Comparison of ENCODE assay signal across 13 mouse cellular contexts in genomic region chr16:29881497-29881896, GRCm38 (mm10).
A peak's percentile ranks its signal among the peaks of the same experiment; 100 is the strongest.
DNase-seq lines count a peak whose midpoint lies in the region; ATAC-seq and TF ChIP-seq lines count a peak whose summit lies in the region.
"Had no signal": no experiment of that assay in that cellular context is flagged by ENCODE, and none has a peak within 500 bp of the region (broad histone marks: within the 10 kb centered on the region; RNA-seq: fewer than 3 reads in every experiment).

No protein-coding gene starts in this region.

- no peak overlapping the region for H3K9ac ChIP-seq in forebrain, embryonic 14.5 days (ENCODE audit: low read length)
- no peak overlapping the region for H3K9ac ChIP-seq in forebrain, embryonic 16.5 days (replicated peaks; ENCODE audit: low read depth, low read length)
- H3K9ac ChIP-seq: hindbrain, embryonic 13.5 days; neural tube, embryonic 13.5 days had no signal

- no peak for TF ChIP-seq POLR2A in brain, embryonic 14.5 days (IDR thresholded peaks at IDR 0.05; ENCODE audit: borderline replicate concordance, extremely low read depth, insufficient read depth, insufficient read length, poor library complexity, severe bottlenecking)

- WGBS in forebrain, embryonic 14.5 days = 21% methylated on average over 12 of the region's 12 CpGs
- WGBS in forebrain, embryonic 16.5 days = 24% methylated on average over 12 of the region's 12 CpGs

- intact Hi-C loops in left cerebral cortex, postnatal 4 days (cut with DNase I) = no loop called here

- H3K36me3 ChIP-seq in forebrain, embryonic 14.5 days (ENCODE audit: control insufficient read depth, insufficient read depth, low read length) = no peaks in the 10 kb centered on the region
- no peaks in the 10 kb centered on the region for H3K36me3 ChIP-seq in forebrain, embryonic 16.5 days (ENCODE audit: control insufficient read depth, insufficient read depth)
- H3K36me3 ChIP-seq: hindbrain, embryonic 13.5 days; neural tube, embryonic 13.5 days had no signal

- DNase-seq in forebrain, embryonic 14.5 days (ENCODE audit: low spot score) = peak; percentile 49
- peak; percentile 51 for DNase-seq in left cerebral cortex, postnatal 4 days
- DNase-seq in left cerebral cortex, adult 18-20 months (ENCODE audit: low spot score in 2 of 2) = no peak
- peak; percentile 66 for DNase-seq in brain, embryonic 14.5 days (ENCODE audit: low read depth)
- peak; percentile 33 for DNase-seq in lung, postnatal 36 days
- DNase-seq in liver = no peak
- no peak for DNase-seq in layer of hippocampus, postnatal 10 days (ENCODE audit: low spot score in 2 of 2)
- DNase-seq: right cerebral cortex, postnatal 14 days had no signal

- TF ChIP-seq CTCF in brain, embryonic 14.5 days (IDR thresholded peaks at IDR 0.05; ENCODE audit: borderline replicate concordance, extremely low read depth, insufficient read depth, insufficient read length) = no peak

- peaks cover 37% of the 10 kb centered on the region for H3K4me1 ChIP-seq in forebrain, embryonic 14.5 days (ENCODE audit: control insufficient read depth, insufficient read depth, low read length)
- peaks cover 25% of the 10 kb centered on the region for H3K4me1 ChIP-seq in forebrain, embryonic 16.5 days (replicated peaks; ENCODE audit: control insufficient read depth, insufficient read depth, low read length)

- H3K27ac ChIP-seq in forebrain, embryonic 14.5 days (ENCODE audit: low read depth, low read length) = 0 out of 2 replicates have a peak overlapping the region, but pooled peaks have one; percentile 27
- no peak overlapping the region for H3K27ac ChIP-seq in forebrain, embryonic 16.5 days (ENCODE audit: low read length)
- H3K27ac ChIP-seq: hindbrain, embryonic 13.5 days; neural tube, embryonic 13.5 days had no signal

- no peaks in the 10 kb centered on the region for H3K27me3 ChIP-seq in forebrain, embryonic 14.5 days (replicated peaks; ENCODE audit: control insufficient read depth, insufficient read depth, low read length)
- H3K27me3 ChIP-seq in forebrain, embryonic 16.5 days (replicated peaks; ENCODE audit: control insufficient read depth, insufficient read depth, low read length) = no peaks in the 10 kb centered on the region

- H3K4me3 ChIP-seq in forebrain, embryonic 14.5 days (ENCODE audit: low read depth, low read length) = no peak overlapping the region
- H3K4me3 ChIP-seq in forebrain, embryonic 16.5 days (replicated peaks; ENCODE audit: low read length) = no peak overlapping the region
- H3K4me3 ChIP-seq: hindbrain, embryonic 13.5 days; megakaryocyte, embryonic 14.5 days; neural tube, embryonic 13.5 days had no signal

- ATAC-seq in forebrain, embryonic 14.5 days = no peak
- no peak for ATAC-seq in forebrain, embryonic 16.5 days
- ATAC-seq: activated CD4-positive, CD25-positive, alpha-beta regulatory T cell, adult 4 months had no signal

- H3K9me3 ChIP-seq in forebrain, embryonic 14.5 days (replicated peaks; ENCODE audit: control insufficient read depth, low read length) = no peaks in the 10 kb centered on the region
- H3K9me3 ChIP-seq in forebrain, embryonic 16.5 days (ENCODE audit: control insufficient read depth, low read length) = no peaks in the 10 kb centered on the region
- H3K9me3 ChIP-seq: hindbrain, embryonic 13.5 days; megakaryocyte, embryonic 14.5 days; neural tube, embryonic 13.5 days had no signal

- no peak overlapping the region for H3K4me2 ChIP-seq in forebrain, embryonic 14.5 days (ENCODE audit: low read length)
- no peak overlapping the region for H3K4me2 ChIP-seq in forebrain, embryonic 16.5 days (ENCODE audit: low read length)
- H3K4me2 ChIP-seq: hindbrain, embryonic 13.5 days; neural tube, embryonic 13.5 days had no signal

Comparison
In these comparisons a context has a peak if more than half of its experiments do, and no peak if none do; other contexts are left out.
1. DNase-seq: peak in forebrain, embryonic 14.5 days (single experiment), left cerebral cortex, postnatal 4 days (single experiment), brain, embryonic 14.5 days (single experiment) and lung, postnatal 36 days (single experiment); none in left cerebral cortex, adult 18-20 months (0 of 2), liver (single experiment) and layer of hippocampus, postnatal 10 days (0 of 2).